Mouse (Mus musculus): ENCODE measurements around the gene Tcta. TPM values are rescaled to one million over a fixed set of nuclear protein-coding genes. Genes with fewer than 3 reads are reported as not detected.

Gene Tcta
- total and polyA plus RNA-seq, 3 experiments, result 3.0 to 8.7 (median 7.3) TPM

GRCm38 (mm10) chr9:108260526-108260925 is 45.4 kb downstream of the Tcta start:
- Histone ChIP-seq H3K9ac (ENCODE audit: insufficient read depth, low read depth) (no peak overlapping the region), H3K4me1 (ENCODE audit: control insufficient read depth in 1 of 2, insufficient read depth in 2 of 2) (peaks cover 2 to 18% of the 10 kb centered on the region in 2 experiments), H3K4me2 (ENCODE audit: insufficient read depth, low read depth, poor library complexity, severe bottlenecking) (no peak overlapping the region), H3K27me3 (replicated peaks) (peaks cover 2% of the 10 kb centered on the region), H3K36me3 (replicated peaks in 1 of 2; ENCODE audit: control insufficient read depth in 1 of 2, insufficient read depth in 1 of 2, low read length in 1 of 2) (no peaks in the 10 kb centered on the region), H3K27ac (ENCODE audit: insufficient read depth, low read depth) (no peak overlapping the region), H3K79me2 (replicated peaks; ENCODE audit: control insufficient read depth, extremely low read depth, insufficient read depth, poor library complexity, severe bottlenecking) (no peaks in the 10 kb centered on the region), H3K9me3 (replicated peaks; ENCODE audit: low read length) (no peaks in the 10 kb centered on the region), H3K4me3 (replicated peaks in 1 of 3; ENCODE audit: low read depth in 2 of 3, low read length in 2 of 3, poor library complexity in 1 of 3) (no peak overlapping the region)
- no peak for TF ChIP-seq HCFC1 (IDR thresholded peaks at IDR 0.05; ENCODE audit: low read depth, low read length)
- TF ChIP-seq CHD1 (IDR thresholded peaks at IDR 0.05; ENCODE audit: low read depth, low read length), result no peak
- TF ChIP-seq E2F4 (IDR thresholded peaks at IDR 0.05; ENCODE audit: insufficient replicate concordance, low read depth, low read length), result no peak
- no peak for TF ChIP-seq MAX (IDR thresholded peaks at IDR 0.05; ENCODE audit: low read length)
- no peak for TF ChIP-seq MXI1 (IDR thresholded peaks at IDR 0.05; ENCODE audit: low read depth, low read length)
- no peak for TF ChIP-seq SMC3 (IDR thresholded peaks at IDR 0.05; ENCODE audit: low read depth, low read length)
- no peak for TF ChIP-seq UBTF (IDR thresholded peaks at IDR 0.05; ENCODE audit: low read depth, low read length)
- no peak for TF ChIP-seq ELF1 (IDR thresholded peaks at IDR 0.05; ENCODE audit: low read depth, low read length)
- TF ChIP-seq ZNF384 (IDR thresholded peaks at IDR 0.05; ENCODE audit: low read depth, low read length), result no peak
- no peak for TF ChIP-seq CTCF (conservative IDR thresholded peaks at IDR 0.05 in 1 of 2, IDR thresholded peaks at IDR 0.05 in 1 of 2; ENCODE audit: low read depth in 2 of 2, low read length in 2 of 2)
- TF ChIP-seq IRF4 (IDR thresholded peaks at IDR 0.05; ENCODE audit: low read depth, low read length), result no peak
- TF ChIP-seq EP300 (IDR thresholded peaks at IDR 0.05; ENCODE audit: low read length), result no peak
- TF ChIP-seq ZC3H11A (IDR thresholded peaks at IDR 0.05; ENCODE audit: low read depth, low read length), result no peak
- TF ChIP-seq ZKSCAN1 (IDR thresholded peaks at IDR 0.05; ENCODE audit: borderline replicate concordance, low read depth, low read length), result no peak
- TF ChIP-seq USF2 (conservative IDR thresholded peaks at IDR 0.05; ENCODE audit: low read depth, low read length), result no peak
- no peak for TF ChIP-seq TBP (conservative IDR thresholded peaks at IDR 0.05; ENCODE audit: low read depth, low read length)
- TF ChIP-seq RCOR1 (conservative IDR thresholded peaks at IDR 0.05; ENCODE audit: low read depth, low read length), result no peak
- no peak for TF ChIP-seq ZMIZ1 (IDR thresholded peaks at IDR 0.05; ENCODE audit: low read depth, low read length)
- TF ChIP-seq MEF2A (IDR thresholded peaks at IDR 0.05; ENCODE audit: borderline replicate concordance, low read depth, low read length), result no peak
- in situ Hi-C loops (cut with MboI; ENCODE audit: low pct_ligation_motif_present, low pct_unique_long_range_greater_than_20kb, low sequenced_read_pairs) (no loop called here), dilution Hi-C loops (cut with MboI; ENCODE audit: extremely low pct_ligation_motif_present, extremely low pct_unique_long_range_greater_than_20kb, low sequenced_read_pairs) (no loop called here)
- DNase-seq (ENCODE audit: extremely low read depth), result no peak

Other genes with a start within 250 kb of the Tcta start
- gene Mst1, start 225.7 kb downstream of the Tcta start, total RNA-seq (2012; rRNA removed), result 33.2 and 59.6 TPM in 2 replicates
- 16.9 and 19.6 TPM in 2 replicates for gene Mst1, start 225.7 kb downstream of the Tcta start, total RNA-seq (2014; rRNA removed)
- gene Mst1, start 225.7 kb downstream of the Tcta start, polyA plus RNA-seq (2012; ENCODE audit: insufficient read length, low read depth), result 19.7 and 21.4 TPM in 2 replicates
- gene Rnf123, start 222.8 kb downstream of the Tcta start, total RNA-seq (2012; rRNA removed), result 28.8 and 32.3 TPM in 2 replicates
- 6.6 and 10.0 TPM in 2 replicates for gene Rnf123, start 222.8 kb downstream of the Tcta start, total RNA-seq (2014; rRNA removed)
- gene Rnf123, start 222.8 kb downstream of the Tcta start, polyA plus RNA-seq (2012; ENCODE audit: insufficient read length, low read depth), result 40.4 and 50.0 TPM in 2 replicates
- 69.5 and 75.6 TPM in 2 replicates for gene Apeh, start 211.6 kb downstream of the Tcta start, total RNA-seq (2012; rRNA removed)
- 28.8 and 36.2 TPM in 2 replicates for gene Apeh, start 211.6 kb downstream of the Tcta start, total RNA-seq (2014; rRNA removed)
- 53.2 and 66.6 TPM in 2 replicates for gene Apeh, start 211.6 kb downstream of the Tcta start, polyA plus RNA-seq (2012; ENCODE audit: insufficient read length, low read depth)
- 3.6 and 5.6 TPM in 2 replicates for gene Bsn, start 115.8 kb downstream of the Tcta start, total RNA-seq (2012; rRNA removed)
- gene Bsn, start 115.8 kb downstream of the Tcta start, total RNA-seq (2014; rRNA removed), result 4.0 and 4.4 TPM in 2 replicates
- 6.6 and 7.8 TPM in 2 replicates for gene Bsn, start 115.8 kb downstream of the Tcta start, polyA plus RNA-seq (2012; ENCODE audit: insufficient read length, low read depth)
- gene Dag1, start 42.2 kb downstream of the Tcta start, total RNA-seq (2012; rRNA removed), result 3.7 and 3.9 TPM in 2 replicates
- gene Dag1, start 42.2 kb downstream of the Tcta start, total RNA-seq (2014; rRNA removed), result 1.4 and 1.7 TPM in 2 replicates
- 4.3 and 5.7 TPM in 2 replicates for gene Dag1, start 42.2 kb downstream of the Tcta start, polyA plus RNA-seq (2012; ENCODE audit: insufficient read length, low read depth)
- 9.3 and 12.9 TPM in 2 replicates for gene Nicn1, start 15.7 kb downstream of the Tcta start, total RNA-seq (2012; rRNA removed)
- 7.4 and 8.5 TPM in 2 replicates for gene Nicn1, start 15.7 kb downstream of the Tcta start, total RNA-seq (2014; rRNA removed)
- 9.5 and 9.7 TPM in 2 replicates for gene Nicn1, start 15.7 kb downstream of the Tcta start, polyA plus RNA-seq (2012; ENCODE audit: insufficient read length, low read depth)
- 2.2 and 2.7 TPM in 2 replicates for gene Amt, start 9.3 kb downstream of the Tcta start, total RNA-seq (2012; rRNA removed)
- 1.1 and 1.3 TPM in 2 replicates for gene Amt, start 9.3 kb downstream of the Tcta start, total RNA-seq (2014; rRNA removed)
- 1.5 and 2.1 TPM in 2 replicates for gene Amt, start 9.3 kb downstream of the Tcta start, polyA plus RNA-seq (2012; ENCODE audit: insufficient read length, low read depth)
- 84.0 and 96.9 TPM in 2 replicates for gene Rhoa, start within 50 bp of the Tcta start, total RNA-seq (2012; rRNA removed)
- gene Rhoa, start within 50 bp of the Tcta start, total RNA-seq (2014; rRNA removed), result 231 and 243 TPM in 2 replicates
- gene Rhoa, start within 50 bp of the Tcta start, polyA plus RNA-seq (2012; ENCODE audit: insufficient read length, low read depth), result 308 TPM in 2 replicates
- 506 and 595 TPM in 2 replicates for gene Gpx1, start 32.7 kb upstream of the Tcta start, total RNA-seq (2012; rRNA removed)
- 750 and 883 TPM in 2 replicates for gene Gpx1, start 32.7 kb upstream of the Tcta start, total RNA-seq (2014; rRNA removed)
- 694 and 813 TPM in 2 replicates for gene Gpx1, start 32.7 kb upstream of the Tcta start, polyA plus RNA-seq (2012; ENCODE audit: insufficient read length, low read depth)
- gene Usp4, start 41.7 kb upstream of the Tcta start, total RNA-seq (2012; rRNA removed), result 72.8 and 74.6 TPM in 2 replicates
- 50.6 and 52.1 TPM in 2 replicates for gene Usp4, start 41.7 kb upstream of the Tcta start, total RNA-seq (2014; rRNA removed)
- gene Usp4, start 41.7 kb upstream of the Tcta start, polyA plus RNA-seq (2012; ENCODE audit: insufficient read length, low read depth), result 86.3 and 93.5 TPM in 2 replicates
- gene 1700102P08Rik, start 86.6 kb upstream of the Tcta start, total RNA-seq (2012; rRNA removed), result 0.21 TPM in 2 replicates
- gene 1700102P08Rik, start 86.6 kb upstream of the Tcta start, total RNA-seq (2014; rRNA removed), result 0.59 TPM in 1 of 2 replicates, not detected in the other
- gene 1700102P08Rik, start 86.6 kb upstream of the Tcta start, polyA plus RNA-seq (2012; ENCODE audit: insufficient read length, low read depth), result 0.26 TPM in 1 of 2 replicates, not detected in the other
- 0.04 TPM in 2 replicates for gene Ccdc36, start 122.3 kb upstream of the Tcta start, total RNA-seq (2012; rRNA removed)
- 0.13 and 0.20 TPM in 2 replicates for gene Ccdc36, start 122.3 kb upstream of the Tcta start, total RNA-seq (2014; rRNA removed)
- 0.13 TPM in 1 of 2 replicates, not detected in the other for gene Ccdc36, start 122.3 kb upstream of the Tcta start, polyA plus RNA-seq (2012; ENCODE audit: insufficient read length, low read depth)
- not detected in 2 replicates for gene BC048562, start 130.3 kb upstream of the Tcta start, total RNA-seq (2012; rRNA removed)
- gene BC048562, start 130.3 kb upstream of the Tcta start, total RNA-seq (2014; rRNA removed), result not detected in 2 replicates
- not detected in 2 replicates for gene BC048562, start 130.3 kb upstream of the Tcta start, polyA plus RNA-seq (2012; ENCODE audit: insufficient read length, low read depth)
- 16.1 and 19.3 TPM in 2 replicates for gene Ccdc71, start 154.4 kb upstream of the Tcta start, total RNA-seq (2012; rRNA removed)
- gene Ccdc71, start 154.4 kb upstream of the Tcta start, total RNA-seq (2014; rRNA removed), result 13.0 and 14.5 TPM in 2 replicates
- gene Ccdc71, start 154.4 kb upstream of the Tcta start, polyA plus RNA-seq (2012; ENCODE audit: insufficient read length, low read depth), result 29.0 and 33.0 TPM in 2 replicates
- gene Klhdc8b, start 155.4 kb upstream of the Tcta start, total RNA-seq (2012; rRNA removed), result 3.1 and 3.5 TPM in 2 replicates
- gene Klhdc8b, start 155.4 kb upstream of the Tcta start, total RNA-seq (2014; rRNA removed), result 1.9 and 2.6 TPM in 2 replicates
- gene Klhdc8b, start 155.4 kb upstream of the Tcta start, polyA plus RNA-seq (2012; ENCODE audit: insufficient read length, low read depth), result 3.4 and 5.2 TPM in 2 replicates
- 0.08 and 0.89 TPM in 2 replicates for gene Lamb2, start 173.6 kb upstream of the Tcta start, total RNA-seq (2012; rRNA removed)
- gene Lamb2, start 173.6 kb upstream of the Tcta start, total RNA-seq (2014; rRNA removed), result 0.04 TPM in 1 of 2 replicates, not detected in the other
- gene Lamb2, start 173.6 kb upstream of the Tcta start, polyA plus RNA-seq (2012; ENCODE audit: insufficient read length, low read depth), result 0.11 and 0.17 TPM in 2 replicates
- 68.7 and 69.9 TPM in 2 replicates for gene Usp19, start 184.4 kb upstream of the Tcta start, total RNA-seq (2012; rRNA removed)
- 36.5 TPM in 2 replicates for gene Usp19, start 184.4 kb upstream of the Tcta start, total RNA-seq (2014; rRNA removed)
- gene Usp19, start 184.4 kb upstream of the Tcta start, polyA plus RNA-seq (2012; ENCODE audit: insufficient read length, low read depth), result 84.2 and 106 TPM in 2 replicates
- gene Qars, start 201.5 kb upstream of the Tcta start, total RNA-seq (2012; rRNA removed), result 271 and 322 TPM in 2 replicates
- gene Qars, start 201.5 kb upstream of the Tcta start, total RNA-seq (2014; rRNA removed), result 188 and 229 TPM in 2 replicates
- gene Qars, start 201.5 kb upstream of the Tcta start, polyA plus RNA-seq (2012; ENCODE audit: insufficient read length, low read depth), result 270 and 293 TPM in 2 replicates
- 104 and 115 TPM in 2 replicates for gene Qrich1, start 210.6 kb upstream of the Tcta start, total RNA-seq (2012; rRNA removed)
- gene Qrich1, start 210.6 kb upstream of the Tcta start, total RNA-seq (2014; rRNA removed), result 117 and 118 TPM in 2 replicates
- gene Qrich1, start 210.6 kb upstream of the Tcta start, polyA plus RNA-seq (2012; ENCODE audit: insufficient read length, low read depth), result 61.5 and 72.1 TPM in 2 replicates